Mouse (Mus musculus): ENCODE data around the gene Ptprk.

The Ptprk gene

GRCm38 (mm10) chr10:28113879-28114278 is 39.3 kb downstream of the Ptprk start:
- DNase-seq (ENCODE audit: low read depth): no peak

- no peak for DNase-seq (ENCODE audit: low read depth)
Measured at GRCm38 (mm10) chr10:28116982-28117381, 42.4 kb downstream of the Ptprk start.

- no peak for DNase-seq (ENCODE audit: low read depth)
Measured at GRCm38 (mm10) chr10:28118783-28119365, 44.3 kb downstream of the Ptprk start.

GRCm38 (mm10) chr10:28123881-28124280 is 49.3 kb downstream of the Ptprk start:
- DNase-seq (ENCODE audit: low read depth): no peak

- DNase-seq (ENCODE audit: low read depth): no peak
Measured at GRCm38 (mm10) chr10:28128011-28128410, 53.4 kb downstream of the Ptprk start.

- DNase-seq (ENCODE audit: low read depth): no peak
Measured at GRCm38 (mm10) chr10:28128450-28128849, 53.8 kb downstream of the Ptprk start.

- no peak for DNase-seq (ENCODE audit: low read depth)
Measured at GRCm38 (mm10) chr10:28130422-28130821, 55.8 kb downstream of the Ptprk start.

- DNase-seq (ENCODE audit: low read depth): no peak
Measured at GRCm38 (mm10) chr10:28133770-28134169, 59.1 kb downstream of the Ptprk start.

- DNase-seq (ENCODE audit: low read depth): no peak
Measured at GRCm38 (mm10) chr10:28138399-28138798, 63.8 kb downstream of the Ptprk start.

- DNase-seq (ENCODE audit: low read depth): no peak
Measured at GRCm38 (mm10) chr10:28144459-28144858, 69.8 kb downstream of the Ptprk start.

GRCm38 (mm10) chr10:28145326-28145725 is 70.7 kb downstream of the Ptprk start:
- no peak for DNase-seq (ENCODE audit: low read depth)

- DNase-seq (ENCODE audit: low read depth): no peak
Measured at GRCm38 (mm10) chr10:28155688-28156685, 81.4 kb downstream of the Ptprk start.

- no peak for DNase-seq (ENCODE audit: low read depth)
Measured at GRCm38 (mm10) chr10:28159716-28160115, 85.1 kb downstream of the Ptprk start.

GRCm38 (mm10) chr10:28161306-28161705 is 86.7 kb downstream of the Ptprk start:
- DNase-seq (ENCODE audit: low read depth): no peak

GRCm38 (mm10) chr10:28164250-28164649 is 89.6 kb downstream of the Ptprk start:
- no peak for DNase-seq (ENCODE audit: low read depth)

- no peak for DNase-seq (ENCODE audit: low read depth)
Measured at GRCm38 (mm10) chr10:28164746-28165145, 90.1 kb downstream of the Ptprk start.

GRCm38 (mm10) chr10:28166610-28167009 is 92.0 kb downstream of the Ptprk start:
- no peak for DNase-seq (ENCODE audit: low read depth)

GRCm38 (mm10) chr10:28167097-28167496 is 92.5 kb downstream of the Ptprk start:
- no peak for DNase-seq (ENCODE audit: low read depth)

GRCm38 (mm10) chr10:28171196-28171595 is 96.6 kb downstream of the Ptprk start:
- DNase-seq (ENCODE audit: low read depth): no peak

- no peak for DNase-seq (ENCODE audit: low read depth)
Measured at GRCm38 (mm10) chr10:28178876-28179275, 104.3 kb downstream of the Ptprk start.

GRCm38 (mm10) chr10:28182081-28182480 is 107.5 kb downstream of the Ptprk start:
- no peak for DNase-seq (ENCODE audit: low read depth)

GRCm38 (mm10) chr10:28184675-28185074 is 110.1 kb downstream of the Ptprk start:
- DNase-seq (ENCODE audit: low read depth): no peak

GRCm38 (mm10) chr10:28185326-28185725 is 110.7 kb downstream of the Ptprk start:
- no peak for DNase-seq (ENCODE audit: low read depth)

All from naive thymus-derived CD4-positive, alpha-beta T cell, adult 2 months (primary cell).